Comparison of ENCODE assay signal across 21 mouse cellular contexts in the genomic region with DNA sequence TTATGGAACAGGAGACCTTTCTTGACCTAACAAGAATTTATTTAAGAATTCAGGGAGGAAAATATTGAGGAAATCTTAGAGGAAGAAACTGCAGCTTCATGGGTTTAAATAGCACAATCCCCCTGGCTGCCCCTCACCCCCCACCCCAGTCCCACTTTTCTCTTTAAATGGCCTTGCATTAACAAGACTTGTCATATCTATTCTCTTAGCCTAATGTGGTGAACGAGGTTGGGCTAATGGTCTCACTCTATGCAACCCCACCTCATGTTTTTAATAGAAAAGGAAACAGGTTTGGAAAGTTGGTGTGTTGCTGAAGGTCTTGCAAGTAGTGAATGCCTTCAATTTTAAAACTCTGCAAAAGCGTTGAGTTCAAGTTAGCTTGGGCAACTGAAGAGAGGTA.
DNase-seq lines count a peak whose midpoint lies in the region; ATAC-seq lines count a peak whose summit lies in the region.
"Had no signal": no experiment of that assay in that cellular context is flagged by ENCODE, and none has a peak within 500 bp of the region (broad histone marks: within the 10 kb centered on the region; RNA-seq: fewer than 3 reads in every experiment).

No protein-coding gene starts in this region.

- DNase-seq in midbrain, embryonic 11.5 days (ENCODE audit: low spot score, missing footprints): peak; percentile 57
- no peak for DNase-seq in embryonic facial prominence, embryonic 10.5 days (ENCODE audit: low spot score)
- peak; percentile 72 for DNase-seq in retina, postnatal 1 day
- no peak for DNase-seq in forebrain, embryonic 11.5 days (ENCODE audit: low spot score)
- no peak for DNase-seq in lung, postnatal 14 days
- DNase-seq: adrenal gland, adult 2 months; adrenal gland, postnatal 10 days; adrenal gland, postnatal 25 days; cerebellum, adult 11 months; cerebellum, adult 18-20 months; cerebellum, adult 8-10 months; cerebellum, adult 9-11 months; cerebellum, postnatal 14 days; cerebellum, postnatal 36 days had no signal

- H3K36me3 ChIP-seq in midbrain, embryonic 11.5 days (ENCODE audit: control insufficient read depth, insufficient read depth, low read length): no peaks in the 10 kb centered on the region
- H3K36me3 ChIP-seq in midbrain, embryonic 15.5 days (replicated peaks): no peaks in the 10 kb centered on the region
- H3K36me3 ChIP-seq in embryonic facial prominence, embryonic 10.5 days (replicated peaks): no peaks in the 10 kb centered on the region
- no peaks in the 10 kb centered on the region for H3K36me3 ChIP-seq in limb, embryonic 13.5 days
- no peaks in the 10 kb centered on the region for H3K36me3 ChIP-seq in forebrain, embryonic 11.5 days (ENCODE audit: control insufficient read depth, insufficient read depth, low read length)
- H3K36me3 ChIP-seq in kidney, embryonic 16.5 days (ENCODE audit: insufficient read depth, low read length): no peaks in the 10 kb centered on the region
- H3K36me3 ChIP-seq: embryonic facial prominence, embryonic 12.5 days; forebrain, embryonic 12.5 days had no signal

- WGBS in midbrain, embryonic 11.5 days: 81% methylated on average over 2 of the region's 2 CpGs
- WGBS in midbrain, embryonic 15.5 days: 82% methylated on average over 2 of the region's 2 CpGs
- WGBS in embryonic facial prominence, embryonic 10.5 days: 64% methylated on average over 2 of the region's 2 CpGs
- 47% methylated on average over 2 of the region's 2 CpGs for WGBS in limb, embryonic 13.5 days
- 69% methylated on average over 2 of the region's 2 CpGs for WGBS in forebrain, embryonic 11.5 days
- WGBS in kidney, embryonic 16.5 days: 72% methylated on average over 2 of the region's 2 CpGs

- H3K4me3 ChIP-seq in midbrain, embryonic 11.5 days (ENCODE audit: low read depth, low read length): no peak overlapping the region
- H3K4me3 ChIP-seq in midbrain, embryonic 15.5 days: no peak overlapping the region
- no peak overlapping the region for H3K4me3 ChIP-seq in embryonic facial prominence, embryonic 10.5 days
- H3K4me3 ChIP-seq in limb, embryonic 13.5 days: no peak overlapping the region
- no peak overlapping the region for H3K4me3 ChIP-seq in forebrain, embryonic 11.5 days (ENCODE audit: low read depth, low read length)
- no peak overlapping the region for H3K4me3 ChIP-seq in kidney, embryonic 16.5 days (ENCODE audit: low read length)
- H3K4me3 ChIP-seq: embryonic facial prominence, embryonic 12.5 days; forebrain, embryonic 12.5 days had no signal

- no peaks in the 10 kb centered on the region for H3K9me3 ChIP-seq in midbrain, embryonic 11.5 days (ENCODE audit: control insufficient read depth, low read length)
- no peaks in the 10 kb centered on the region for H3K9me3 ChIP-seq in midbrain, embryonic 15.5 days
- H3K9me3 ChIP-seq in embryonic facial prominence, embryonic 10.5 days: no peaks in the 10 kb centered on the region
- H3K9me3 ChIP-seq in limb, embryonic 13.5 days: no peaks in the 10 kb centered on the region
- no peaks in the 10 kb centered on the region for H3K9me3 ChIP-seq in forebrain, embryonic 11.5 days (ENCODE audit: control insufficient read depth, low read length)
- H3K9me3 ChIP-seq in kidney, embryonic 16.5 days (ENCODE audit: low read length): no peaks in the 10 kb centered on the region
- H3K9me3 ChIP-seq: embryonic facial prominence, embryonic 12.5 days; forebrain, embryonic 12.5 days had no signal

- H3K4me2 ChIP-seq in midbrain, embryonic 11.5 days: no peak overlapping the region
- no peak overlapping the region for H3K4me2 ChIP-seq in midbrain, embryonic 15.5 days
- H3K4me2 ChIP-seq in limb, embryonic 13.5 days (replicated peaks): no peak overlapping the region
- H3K4me2 ChIP-seq in forebrain, embryonic 11.5 days (ENCODE audit: low read depth, low read length, severe bottlenecking): no peak overlapping the region
- no peak overlapping the region for H3K4me2 ChIP-seq in kidney, embryonic 16.5 days (replicated peaks; ENCODE audit: low read depth, low read length)
- H3K4me2 ChIP-seq: embryonic facial prominence, embryonic 12.5 days; forebrain, embryonic 12.5 days had no signal

- H3K9ac ChIP-seq in midbrain, embryonic 11.5 days (ENCODE audit: low read length): no peak overlapping the region
- H3K9ac ChIP-seq in midbrain, embryonic 15.5 days: no peak overlapping the region
- H3K9ac ChIP-seq in limb, embryonic 13.5 days: no peak overlapping the region
- no peak overlapping the region for H3K9ac ChIP-seq in forebrain, embryonic 11.5 days (ENCODE audit: low read length)
- no peak overlapping the region for H3K9ac ChIP-seq in kidney, embryonic 16.5 days (replicated peaks; ENCODE audit: low read length)
- H3K9ac ChIP-seq: embryonic facial prominence, embryonic 12.5 days; forebrain, embryonic 12.5 days had no signal

- H3K27me3 ChIP-seq in midbrain, embryonic 11.5 days (ENCODE audit: control insufficient read depth, insufficient read depth, low read length): no peaks in the 10 kb centered on the region
- no peaks in the 10 kb centered on the region for H3K27me3 ChIP-seq in midbrain, embryonic 15.5 days (replicated peaks)
- H3K27me3 ChIP-seq in embryonic facial prominence, embryonic 10.5 days (replicated peaks; ENCODE audit: low read depth, poor library complexity, severe bottlenecking): 0 out of 2 replicates have a peak, but pooled peaks cover 4% of the 10 kb centered on the region
- H3K27me3 ChIP-seq in limb, embryonic 13.5 days: no peaks in the 10 kb centered on the region
- no peaks in the 10 kb centered on the region for H3K27me3 ChIP-seq in forebrain, embryonic 11.5 days (ENCODE audit: control insufficient read depth, insufficient read depth, low read length)
- no peaks in the 10 kb centered on the region for H3K27me3 ChIP-seq in kidney, embryonic 16.5 days (ENCODE audit: insufficient read depth, low read length)
- H3K27me3 ChIP-seq: embryonic facial prominence, embryonic 12.5 days; forebrain, embryonic 12.5 days had no signal

- ATAC-seq in midbrain, embryonic 11.5 days (ENCODE audit: low FRiP score): no peak
- no peak for ATAC-seq in midbrain, embryonic 15.5 days (replicated peaks)
- no peak for ATAC-seq in limb, embryonic 13.5 days (ENCODE audit: low FRiP score, low read depth)
- no peak for ATAC-seq in forebrain, embryonic 11.5 days (replicated peaks; ENCODE audit: low FRiP score)
- ATAC-seq in kidney, embryonic 16.5 days (ENCODE audit: low FRiP score, low TSS enrichment): no peak
- ATAC-seq: forebrain, embryonic 14.5 days; forebrain, embryonic 16.5 days had no signal

- H3K27ac ChIP-seq in midbrain, embryonic 11.5 days (ENCODE audit: low read depth, low read length): no peak overlapping the region
- H3K27ac ChIP-seq in midbrain, embryonic 15.5 days: no peak overlapping the region
- peak overlapping the region; percentile 44 for H3K27ac ChIP-seq in embryonic facial prominence, embryonic 10.5 days (replicated peaks)
- H3K27ac ChIP-seq in limb, embryonic 13.5 days: 0 out of 2 replicates have a peak overlapping the region, but pooled peaks have one; percentile 23
- H3K27ac ChIP-seq in forebrain, embryonic 11.5 days (ENCODE audit: low read depth, low read length): no peak overlapping the region
- H3K27ac ChIP-seq in kidney, embryonic 16.5 days (ENCODE audit: low read length): no peak overlapping the region
- H3K27ac ChIP-seq: embryonic facial prominence, embryonic 12.5 days; forebrain, embryonic 12.5 days had no signal

- H3K4me1 ChIP-seq in midbrain, embryonic 11.5 days (ENCODE audit: control insufficient read depth, insufficient read depth, low read length): no peaks in the 10 kb centered on the region
- no peaks in the 10 kb centered on the region; the same call in 1 of the 2 replicates for H3K4me1 ChIP-seq in midbrain, embryonic 15.5 days
- H3K4me1 ChIP-seq in embryonic facial prominence, embryonic 10.5 days: peaks cover 32% of the 10 kb centered on the region
- H3K4me1 ChIP-seq in limb, embryonic 13.5 days: peaks cover 39% of the 10 kb centered on the region
- H3K4me1 ChIP-seq in forebrain, embryonic 11.5 days (replicated peaks; ENCODE audit: control insufficient read depth, insufficient read depth, low read length): no peaks in the 10 kb centered on the region
- H3K4me1 ChIP-seq in kidney, embryonic 16.5 days (ENCODE audit: insufficient read depth, low read length): no peaks in the 10 kb centered on the region
- H3K4me1 ChIP-seq: forebrain, embryonic 12.5 days had no signal

Comparison
In these comparisons a context has a peak if more than half of its experiments do, and no peak if none do; other contexts are left out.
1. DNase-seq: peak in midbrain, embryonic 11.5 days (single experiment) and retina, postnatal 1 day (single experiment); none in embryonic facial prominence, embryonic 10.5 days (single experiment), forebrain, embryonic 11.5 days (single experiment) and lung, postnatal 14 days (single experiment).
2. H3K27ac ChIP-seq: peak in embryonic facial prominence, embryonic 10.5 days (single experiment) and limb, embryonic 13.5 days (single experiment); none in midbrain, embryonic 11.5 days (single experiment), midbrain, embryonic 15.5 days (single experiment), forebrain, embryonic 11.5 days (single experiment) and kidney, embryonic 16.5 days (single experiment).